Mouse (Mus musculus): ENCODE data around the gene Clybl. TPM values are rescaled to one million over a fixed set of nuclear protein-coding genes. Genes with fewer than 3 reads are reported as not detected.

Gene Clybl
- polyA plus RNA-seq, 1 experiment from 2014 or later, result 76.8 TPM

GRCm38 (mm10) chr14:122214126-122214525 is 32.6 kb downstream of the Clybl start:
- Histone ChIP-seq H3K36me3 (ENCODE audit: control insufficient read depth, insufficient read depth, low read length) (no peaks in the 10 kb centered on the region), H3K27ac (ENCODE audit: low read depth, low read length) (no peak overlapping the region), H3K4me1 (ENCODE audit: control insufficient read depth, insufficient read depth, low read length) (no peaks in the 10 kb centered on the region), H3K4me3 (ENCODE audit: low read depth, low read length) (no peak overlapping the region), H3K4me2 (no peak overlapping the region), H3K27me3 (ENCODE audit: control insufficient read depth, insufficient read depth, low read length) (no peaks in the 10 kb centered on the region), H3K9me3 (replicated peaks; ENCODE audit: control insufficient read depth, low read length) (no peaks in the 10 kb centered on the region), H3K9ac (ENCODE audit: low read depth, low read length) (no peak overlapping the region)
- no peak for ATAC-seq (replicated peaks; ENCODE audit: insufficient number of reproducible peaks, low FRiP score, low TSS enrichment)
- WGBS (ENCODE audit: insufficient replicate concordance), result 85% methylated on average over 6 of the region's 6 CpGs

GRCm38 (mm10) chr14:122217221-122217620 is 35.7 kb downstream of the Clybl start:
- Histone ChIP-seq H3K9ac (ENCODE audit: low read depth, low read length) (no peak overlapping the region), H3K9me3 (replicated peaks; ENCODE audit: control insufficient read depth, low read length) (peaks cover 4% of the 10 kb centered on the region; the same call in 1 of the 2 replicates), H3K4me3 (ENCODE audit: low read depth, low read length) (no peak overlapping the region), H3K27ac (ENCODE audit: low read depth, low read length) (no peak overlapping the region), H3K36me3 (ENCODE audit: control insufficient read depth, insufficient read depth, low read length) (no peaks in the 10 kb centered on the region), H3K27me3 (ENCODE audit: control insufficient read depth, insufficient read depth, low read length) (0 out of 2 replicates have a peak, but pooled peaks cover 2% of the 10 kb centered on the region), H3K4me1 (ENCODE audit: control insufficient read depth, insufficient read depth, low read length) (no peaks in the 10 kb centered on the region), H3K4me2 (no peak overlapping the region)
- ATAC-seq (replicated peaks; ENCODE audit: insufficient number of reproducible peaks, low FRiP score, low TSS enrichment), result no peak
- WGBS (ENCODE audit: insufficient replicate concordance), result 81% methylated on average over 4 of the region's 4 CpGs

GRCm38 (mm10) chr14:122222934-122223374 is 41.5 kb downstream of the Clybl start:
- Histone ChIP-seq H3K9me3 (replicated peaks; ENCODE audit: control insufficient read depth, low read length) (peaks cover 4% of the 10 kb centered on the region; the same call in 1 of the 2 replicates), H3K4me1 (ENCODE audit: control insufficient read depth, insufficient read depth, low read length) (no peaks in the 10 kb centered on the region), H3K36me3 (ENCODE audit: control insufficient read depth, insufficient read depth, low read length) (no peaks in the 10 kb centered on the region), H3K4me3 (ENCODE audit: low read depth, low read length) (no peak overlapping the region), H3K27me3 (ENCODE audit: control insufficient read depth, insufficient read depth, low read length) (peaks cover 35% of the 10 kb centered on the region), H3K4me2 (no peak overlapping the region), H3K9ac (ENCODE audit: low read depth, low read length) (no peak overlapping the region), H3K27ac (ENCODE audit: low read depth, low read length) (no peak overlapping the region)
- no peak for ATAC-seq (replicated peaks; ENCODE audit: insufficient number of reproducible peaks, low FRiP score, low TSS enrichment)
- 67% methylated on average over 10 of the region's 10 CpGs for WGBS (ENCODE audit: insufficient replicate concordance)

GRCm38 (mm10) chr14:122223461-122224102 is 42.1 kb downstream of the Clybl start:
- Histone ChIP-seq H3K9ac (ENCODE audit: low read depth, low read length) (no peak overlapping the region), H3K4me1 (ENCODE audit: control insufficient read depth, insufficient read depth, low read length) (no peaks in the 10 kb centered on the region), H3K27me3 (ENCODE audit: control insufficient read depth, insufficient read depth, low read length) (peaks cover 35% of the 10 kb centered on the region), H3K36me3 (ENCODE audit: control insufficient read depth, insufficient read depth, low read length) (no peaks in the 10 kb centered on the region), H3K4me3 (ENCODE audit: low read depth, low read length) (no peak overlapping the region), H3K4me2 (peak overlapping the region; percentile 44), H3K27ac (ENCODE audit: low read depth, low read length) (no peak overlapping the region), H3K9me3 (replicated peaks; ENCODE audit: control insufficient read depth, low read length) (peaks cover 4% of the 10 kb centered on the region; the same call in 1 of the 2 replicates)
- peak; percentile 75 for ATAC-seq (replicated peaks; ENCODE audit: insufficient number of reproducible peaks, low FRiP score, low TSS enrichment)
- 18% methylated on average over 9 of the region's 9 CpGs for WGBS (ENCODE audit: insufficient replicate concordance)

GRCm38 (mm10) chr14:122224103-122224494 is 42.6 kb downstream of the Clybl start:
- Histone ChIP-seq H3K27me3 (ENCODE audit: control insufficient read depth, insufficient read depth, low read length) (peaks cover 36% of the 10 kb centered on the region), H3K9me3 (replicated peaks; ENCODE audit: control insufficient read depth, low read length) (peaks cover 4% of the 10 kb centered on the region; the same call in 1 of the 2 replicates), H3K27ac (ENCODE audit: low read depth, low read length) (no peak overlapping the region), H3K4me3 (ENCODE audit: low read depth, low read length) (no peak overlapping the region), H3K36me3 (ENCODE audit: control insufficient read depth, insufficient read depth, low read length) (no peaks in the 10 kb centered on the region), H3K4me2 (no peak overlapping the region), H3K9ac (ENCODE audit: low read depth, low read length) (no peak overlapping the region), H3K4me1 (ENCODE audit: control insufficient read depth, insufficient read depth, low read length) (no peaks in the 10 kb centered on the region)
- no peak for ATAC-seq (replicated peaks; ENCODE audit: insufficient number of reproducible peaks, low FRiP score, low TSS enrichment)
- whole genome bisulfite sequencing (ENCODE audit: insufficient replicate concordance), result 38% methylated on average over 6 of the region's 6 CpGs

- H3K4me1 ChIP-seq (ENCODE audit: control insufficient read depth, insufficient read depth, low read length), result no peaks in the 10 kb centered on the region
- 41% methylated on average over 8 of the region's 8 CpGs for WGBS (ENCODE audit: insufficient replicate concordance)
- no peak overlapping the region for H3K9ac ChIP-seq (ENCODE audit: low read depth, low read length)
- ATAC-seq (replicated peaks; ENCODE audit: insufficient number of reproducible peaks, low FRiP score, low TSS enrichment), result no peak
- H3K27me3 ChIP-seq (ENCODE audit: control insufficient read depth, insufficient read depth, low read length), result peaks cover 40% of the 10 kb centered on the region
- no peak overlapping the region for H3K4me2 ChIP-seq
- no peak overlapping the region for H3K27ac ChIP-seq (ENCODE audit: low read depth, low read length)
- no peak overlapping the region for H3K4me3 ChIP-seq (ENCODE audit: low read depth, low read length)
- H3K9me3 ChIP-seq (replicated peaks; ENCODE audit: control insufficient read depth, low read length), result peaks cover 1% of the 10 kb centered on the region; the same call in 1 of the 2 replicates
- H3K36me3 ChIP-seq (ENCODE audit: control insufficient read depth, insufficient read depth, low read length), result no peaks in the 10 kb centered on the region
Measured at GRCm38 (mm10) chr14:122224501-122224928, 43.0 kb downstream of the Clybl start.

GRCm38 (mm10) chr14:122225479-122226132 is 44.1 kb downstream of the Clybl start:
- Histone ChIP-seq H3K4me1 (ENCODE audit: control insufficient read depth, insufficient read depth, low read length) (no peaks in the 10 kb centered on the region), H3K36me3 (ENCODE audit: control insufficient read depth, insufficient read depth, low read length) (no peaks in the 10 kb centered on the region), H3K4me3 (ENCODE audit: low read depth, low read length) (no peak overlapping the region), H3K9ac (ENCODE audit: low read depth, low read length) (no peak overlapping the region), H3K27ac (ENCODE audit: low read depth, low read length) (no peak overlapping the region), H3K27me3 (ENCODE audit: control insufficient read depth, insufficient read depth, low read length) (peaks cover 46% of the 10 kb centered on the region), H3K4me2 (no peak overlapping the region), H3K9me3 (replicated peaks; ENCODE audit: control insufficient read depth, low read length) (no peaks in the 10 kb centered on the region)
- no peak for ATAC-seq (replicated peaks; ENCODE audit: insufficient number of reproducible peaks, low FRiP score, low TSS enrichment)
- 18% methylated on average over 7 of the region's 7 CpGs for WGBS (ENCODE audit: insufficient replicate concordance)

GRCm38 (mm10) chr14:122226133-122226515 is 44.6 kb downstream of the Clybl start:
- Histone ChIP-seq H3K36me3 (ENCODE audit: control insufficient read depth, insufficient read depth, low read length) (no peaks in the 10 kb centered on the region), H3K9ac (ENCODE audit: low read depth, low read length) (no peak overlapping the region), H3K9me3 (replicated peaks; ENCODE audit: control insufficient read depth, low read length) (no peaks in the 10 kb centered on the region), H3K27me3 (ENCODE audit: control insufficient read depth, insufficient read depth, low read length) (peaks cover 48% of the 10 kb centered on the region), H3K4me1 (ENCODE audit: control insufficient read depth, insufficient read depth, low read length) (no peaks in the 10 kb centered on the region), H3K4me3 (ENCODE audit: low read depth, low read length) (no peak overlapping the region), H3K4me2 (no peak overlapping the region), H3K27ac (ENCODE audit: low read depth, low read length) (no peak overlapping the region)
- no peak for ATAC-seq (replicated peaks; ENCODE audit: insufficient number of reproducible peaks, low FRiP score, low TSS enrichment)
- 73% methylated on average over 2 of the region's 2 CpGs for WGBS (ENCODE audit: insufficient replicate concordance)
